Mouse (Mus musculus): ENCODE measurements around the gene Cltc.
"Not testable (repeated sequence)": the region's sequence is repeated elsewhere in the genome, so short reads cannot be mapped to it uniquely, and the experiment has no call there.

The Cltc gene

DNA sequence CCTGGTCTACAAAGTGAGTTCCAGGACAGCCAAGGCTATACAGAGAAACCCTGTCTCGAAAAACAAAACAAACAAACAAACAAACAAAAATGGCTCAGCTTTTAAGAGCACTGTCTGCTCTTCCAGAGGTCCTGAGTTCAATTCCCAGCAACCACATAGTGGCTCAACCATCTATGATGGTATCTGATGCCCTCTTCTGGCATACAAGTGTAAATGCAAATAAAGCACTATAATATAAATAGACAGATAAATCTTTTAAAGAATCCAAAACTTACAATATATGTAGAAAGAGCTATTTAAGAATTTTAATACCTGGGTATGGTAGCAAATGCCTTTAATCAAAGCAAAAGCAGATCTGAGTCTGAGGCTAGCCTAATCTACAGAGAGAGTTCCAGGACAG lies 19.1 kb downstream of the Cltc start:
- not testable (repeated sequence) for DNase-seq

DNA sequence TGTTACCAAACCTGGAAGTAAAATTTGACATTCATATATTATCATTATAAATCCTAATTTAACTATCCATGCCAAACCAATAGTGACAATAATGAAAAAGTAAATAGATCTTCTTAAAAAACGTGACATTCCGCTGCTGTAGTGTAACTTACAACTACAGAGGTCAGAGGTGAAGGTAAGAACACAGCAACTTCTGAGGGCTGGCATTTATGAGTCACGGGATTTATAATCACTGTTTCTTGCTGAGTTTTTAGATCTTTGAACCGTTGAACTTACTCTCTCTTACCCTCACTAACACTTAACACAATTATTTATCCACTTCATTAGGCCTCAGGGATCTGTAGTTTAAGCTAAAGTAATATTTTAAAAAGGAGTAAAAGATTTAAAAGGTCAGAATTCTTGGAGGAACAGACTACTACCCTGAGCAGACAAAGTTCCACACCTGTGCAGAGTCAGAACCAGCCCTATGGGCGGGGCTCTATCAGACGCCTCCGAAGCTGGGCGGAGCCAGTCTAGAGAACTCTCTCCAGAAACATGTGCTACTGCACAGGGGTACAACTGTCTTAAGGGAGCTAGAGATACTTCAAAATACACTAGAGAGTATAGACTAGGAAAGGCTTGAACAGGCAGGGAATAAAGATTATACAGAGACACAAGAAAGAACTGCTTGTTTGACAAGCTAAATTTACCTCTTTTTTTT lies 19.9 kb downstream of the Cltc start:
- DNase-seq: no peak

DNA sequence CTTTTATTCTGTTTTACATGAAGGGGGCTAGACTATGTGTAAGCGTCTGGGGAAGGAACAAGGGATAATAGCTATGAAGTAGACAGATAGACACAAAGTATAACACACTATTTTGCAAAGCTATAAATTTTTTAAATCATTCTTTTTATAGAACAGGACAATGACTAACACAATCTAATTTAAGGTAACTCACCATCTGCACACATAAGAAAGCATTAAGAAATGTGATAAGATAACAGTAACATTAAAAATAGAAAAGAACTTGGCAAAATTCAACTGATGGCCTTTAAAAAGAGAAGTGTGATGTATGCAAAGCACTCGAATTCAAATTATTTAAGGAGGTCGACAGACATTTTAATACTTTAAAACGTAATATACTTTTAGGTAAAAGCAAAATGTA lies 22.4 kb downstream of the Cltc start:
- no peak for DNase-seq

GRCm38 (mm10) chr11:86734241-86734939 lies 23.0 kb downstream of the Cltc start:
- DNase-seq: no peak

DNA sequence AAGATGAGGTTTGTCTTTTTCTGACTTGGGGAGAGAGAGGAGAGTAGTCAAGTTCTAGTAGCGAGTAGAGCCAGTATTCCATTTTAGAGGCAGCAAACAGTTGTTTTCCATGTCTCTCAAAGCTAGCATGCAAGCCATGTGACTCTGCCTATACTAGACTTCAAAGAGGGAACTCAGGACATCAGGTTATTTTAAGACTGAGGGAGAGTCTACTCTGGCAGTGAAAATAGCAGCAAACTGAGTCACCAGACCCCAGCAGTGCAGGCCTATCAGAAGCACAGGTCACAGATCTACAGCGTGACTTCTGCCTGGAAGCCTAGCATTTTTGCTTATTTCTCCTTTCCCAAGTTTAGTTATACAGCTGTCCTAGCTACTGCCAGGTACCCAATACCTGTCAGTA lies 25.9 kb downstream of the Cltc start:
- DNase-seq: no peak

GRCm38 (mm10) chr11:86725607-86726006 lies 31.8 kb downstream of the Cltc start:
- no peak for DNase-seq

DNA sequence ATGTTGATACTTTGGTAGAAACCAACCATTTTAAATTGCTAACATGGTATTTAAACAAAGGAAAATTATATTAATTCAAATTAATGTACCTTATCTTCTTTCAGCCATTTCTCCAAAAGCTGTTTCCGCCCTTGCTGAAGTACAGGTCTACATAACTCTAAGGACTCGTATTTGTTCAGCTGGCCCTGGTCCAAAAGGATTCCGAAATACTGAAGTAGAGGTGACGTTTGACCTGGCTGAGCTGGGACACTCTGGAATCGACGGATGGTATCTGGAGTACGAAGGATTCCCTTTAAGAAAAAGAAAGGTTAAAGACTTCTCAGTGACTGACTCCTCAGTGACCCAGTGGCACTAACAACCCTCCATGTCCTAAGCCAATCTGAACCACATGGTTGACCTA lies 32.4 kb downstream of the Cltc start:
- peak; percentile 63 for DNase-seq

- DNase-seq: no peak
Measured at GRCm38 (mm10) chr11:86724004-86724403, 33.4 kb downstream of the Cltc start.

DNA sequence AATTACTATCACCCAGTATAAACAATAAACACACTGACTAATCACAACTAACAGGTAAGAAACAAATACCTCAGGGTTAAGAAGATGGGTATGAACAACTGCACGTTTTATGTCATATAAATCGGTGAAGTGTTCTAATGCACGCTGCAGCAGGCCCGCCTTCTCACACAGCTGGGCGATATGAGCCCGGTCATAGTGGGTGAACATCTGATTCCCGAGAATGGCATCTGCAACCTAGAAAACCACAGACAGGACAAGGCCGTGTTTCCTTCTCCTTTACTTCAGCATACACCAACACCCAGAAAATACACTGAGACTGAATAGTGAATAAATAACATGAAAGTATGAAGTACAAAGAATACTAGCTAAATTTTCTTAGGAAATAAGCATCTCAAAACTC lies 38.0 kb downstream of the Cltc start:
- no peak for DNase-seq

GRCm38 (mm10) chr11:86718369-86718768 lies 39.0 kb downstream of the Cltc start:
- no peak for DNase-seq

DNA sequence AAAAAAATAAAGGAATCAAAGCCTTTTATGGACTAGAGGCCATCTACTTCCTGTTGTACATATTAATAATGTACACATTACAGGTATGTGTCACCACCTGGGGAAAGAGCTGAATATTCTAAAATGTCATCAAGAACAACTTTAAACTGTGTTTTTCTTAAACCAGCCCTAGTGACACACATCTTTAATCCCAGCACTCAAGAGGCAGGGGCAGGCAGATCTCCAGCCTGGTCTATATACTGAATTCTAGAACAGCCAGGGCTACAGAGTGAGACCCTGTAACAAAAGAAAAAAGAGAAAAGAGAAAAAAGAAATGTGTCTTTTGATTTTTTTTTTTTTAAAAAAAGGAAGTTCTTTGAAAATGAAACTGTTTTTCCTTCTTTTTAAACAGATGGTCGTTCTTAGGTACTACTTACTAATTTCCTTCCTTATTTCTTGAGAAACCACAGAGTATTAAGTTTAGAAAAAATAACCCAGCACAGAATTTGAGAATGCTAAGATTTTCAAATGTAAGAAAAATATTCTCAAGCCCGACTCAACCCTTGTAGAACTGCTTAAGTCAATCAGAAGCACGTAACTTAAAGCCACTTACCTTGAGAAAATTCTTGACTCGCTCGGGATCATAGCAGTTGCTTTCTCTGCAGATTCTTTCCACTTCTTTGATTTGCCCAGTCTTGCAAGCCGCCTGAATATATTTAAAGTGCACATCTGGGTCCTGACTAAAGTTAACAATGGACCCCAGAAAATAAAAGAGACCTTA lies 39.9 kb downstream of the Cltc start:
- DNase-seq: no peak

DNA sequence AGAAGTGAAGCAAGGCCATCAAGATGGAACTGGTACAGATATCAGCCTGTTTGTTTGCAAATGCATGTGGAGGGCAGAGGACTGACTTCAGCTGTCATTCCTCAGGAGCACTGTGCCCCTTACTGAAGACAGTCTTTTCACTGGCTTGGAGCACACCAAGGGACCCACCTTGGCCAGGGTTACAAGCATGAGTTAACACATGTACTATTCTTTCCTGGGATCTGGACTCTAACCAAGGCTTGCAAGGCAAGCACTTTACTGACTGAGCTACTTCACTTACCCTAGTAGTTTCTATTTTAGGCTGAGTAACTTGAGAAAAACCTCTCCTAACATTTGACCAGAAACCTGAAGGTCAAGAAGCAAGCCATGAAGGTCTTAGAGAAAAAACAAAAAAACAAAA lies 42.8 kb downstream of the Cltc start:
- no peak for DNase-seq

DNA sequence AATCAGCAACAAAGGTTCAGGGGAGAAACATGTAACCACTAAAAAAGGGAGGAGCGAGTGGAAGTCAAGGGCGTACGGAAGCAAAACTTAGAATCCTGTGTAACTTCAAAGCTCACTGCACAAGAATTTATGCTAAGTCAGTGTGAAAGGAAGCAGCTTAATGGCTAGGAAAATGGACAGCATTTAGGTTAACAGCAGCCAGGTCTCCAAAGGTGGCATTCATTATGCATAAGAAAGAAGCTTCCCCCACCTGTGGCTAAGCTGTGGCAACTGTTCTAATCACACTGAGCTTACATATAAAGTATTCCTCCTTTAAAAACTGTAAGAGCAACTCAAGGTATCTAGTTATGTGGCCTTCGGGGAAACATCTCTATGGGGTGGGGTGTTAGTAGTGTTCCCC lies 56.2 kb downstream of the Cltc start:
- no peak for DNase-seq

- DNase-seq: no peak
Measured at GRCm38 (mm10) chr11:86695461-86695860, 61.9 kb downstream of the Cltc start.

GRCm38 (mm10) chr11:86692546-86692945 lies 64.8 kb downstream of the Cltc start:
- DNase-seq: no peak

- no peak for DNase-seq
Measured at GRCm38 (mm10) chr11:86691956-86692355, 65.4 kb downstream of the Cltc start.

- DNase-seq: no peak
Measured at GRCm38 (mm10) chr11:86691482-86691881, 65.9 kb downstream of the Cltc start.

DNA sequence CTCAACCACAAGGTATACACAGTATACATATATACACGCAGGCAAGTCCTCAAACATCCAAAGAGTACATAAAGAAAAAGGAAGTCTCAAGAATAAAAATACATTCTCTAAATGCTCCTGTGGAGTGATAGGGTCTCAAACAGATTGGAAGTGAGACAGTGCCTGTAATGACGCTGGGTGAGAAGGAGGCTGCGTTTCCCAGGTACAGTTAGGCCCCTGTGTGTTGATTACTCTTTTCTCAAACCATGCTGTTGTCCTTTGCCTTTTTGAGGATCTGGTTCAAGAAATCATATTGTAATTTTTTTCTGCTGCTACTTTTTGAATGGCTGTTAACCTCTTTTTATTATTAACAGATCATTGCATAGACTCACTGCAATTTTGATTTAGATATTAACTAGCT lies 67.0 kb downstream of the Cltc start:
- no peak for DNase-seq

GRCm38 (mm10) chr11:86685366-86685765 lies 72.0 kb downstream of the Cltc start:
- DNase-seq: no peak

- no peak for DNase-seq
Measured at GRCm38 (mm10) chr11:86684126-86685012, 73.0 kb downstream of the Cltc start.

- DNase-seq: peak; percentile 95
Measured at GRCm38 (mm10) chr11:86683395-86684125, 73.8 kb downstream of the Cltc start, which contains the start of the genes Vmp1 and Ptrh2. TSS of gene Vmp1 (minus strand) at chr11:86683836. TSS of gene Ptrh2 (plus strand) at chr11:86683985.

DNA sequence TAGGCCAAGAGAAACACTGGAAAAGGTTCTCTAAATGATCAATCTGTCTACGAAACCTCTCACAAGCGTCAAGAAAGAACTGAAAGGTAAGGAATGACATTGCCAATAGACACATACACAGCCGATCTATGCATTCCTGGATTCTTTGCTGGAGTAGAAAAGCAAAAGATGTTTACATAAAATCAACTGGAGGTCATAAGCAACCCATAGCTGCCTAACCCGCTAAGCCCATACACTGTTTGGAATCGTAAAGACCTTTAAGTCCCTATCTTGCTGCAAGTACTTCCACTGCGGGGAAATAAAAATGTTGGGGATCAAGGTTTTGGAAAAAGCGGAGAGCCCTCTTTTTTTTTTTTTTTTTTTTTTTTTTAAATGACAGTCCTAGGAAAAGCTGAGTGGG lies 74.5 kb downstream of the Cltc start:
- DNase-seq: no peak
